Mouse (Mus musculus): ENCODE measurements around the gene Spocd1.

DNA sequence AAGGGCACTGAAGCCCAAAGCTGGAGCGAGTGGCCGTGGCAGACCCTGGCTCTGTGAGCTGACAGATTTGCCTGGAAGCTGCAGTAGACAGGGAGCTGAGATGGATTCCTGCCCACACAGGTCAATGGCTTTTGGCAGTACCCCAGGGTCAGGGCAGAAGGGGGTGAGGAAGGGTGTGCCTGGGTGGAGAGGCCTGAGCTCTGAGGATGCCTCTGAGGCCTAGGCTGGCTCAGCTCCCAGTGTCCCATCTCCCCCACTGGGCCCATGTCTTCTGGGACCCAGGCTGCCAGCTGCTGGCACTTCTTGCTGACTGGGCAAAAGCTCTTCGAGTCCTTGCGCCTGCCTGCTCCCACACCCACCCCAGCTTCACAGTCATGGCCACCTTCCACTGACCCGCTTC lies 64.2 kb downstream of the Spocd1 start:
- TF ChIP-seq CTCF (IDR thresholded peaks at IDR 0.05; ENCODE audit: low read depth, low read length), result no peak
- TF ChIP-seq POLR2A (IDR thresholded peaks at IDR 0.05; ENCODE audit: insufficient read depth, low read length), result no peak
- TF ChIP-seq EP300 (IDR thresholded peaks at IDR 0.05; ENCODE audit: insufficient read depth, low read depth, low read length), result no peak

Measured in ES-Bruce4 (cell line).